Mouse (Mus musculus): ENCODE results near the gene Cstf2. TPM values are rescaled to one million over a fixed set of nuclear protein-coding genes. Genes with fewer than 3 reads are reported as not detected.
A peak's percentile ranks its signal among the peaks of the same experiment; 100 is the strongest.

Cstf2 gene
- 40.4 and 44.6 TPM in 2 replicates for polyA plus RNA-seq (2015; fragmentation: Nextera tagmentation; extraction: Ambion mirVana)

DNA sequence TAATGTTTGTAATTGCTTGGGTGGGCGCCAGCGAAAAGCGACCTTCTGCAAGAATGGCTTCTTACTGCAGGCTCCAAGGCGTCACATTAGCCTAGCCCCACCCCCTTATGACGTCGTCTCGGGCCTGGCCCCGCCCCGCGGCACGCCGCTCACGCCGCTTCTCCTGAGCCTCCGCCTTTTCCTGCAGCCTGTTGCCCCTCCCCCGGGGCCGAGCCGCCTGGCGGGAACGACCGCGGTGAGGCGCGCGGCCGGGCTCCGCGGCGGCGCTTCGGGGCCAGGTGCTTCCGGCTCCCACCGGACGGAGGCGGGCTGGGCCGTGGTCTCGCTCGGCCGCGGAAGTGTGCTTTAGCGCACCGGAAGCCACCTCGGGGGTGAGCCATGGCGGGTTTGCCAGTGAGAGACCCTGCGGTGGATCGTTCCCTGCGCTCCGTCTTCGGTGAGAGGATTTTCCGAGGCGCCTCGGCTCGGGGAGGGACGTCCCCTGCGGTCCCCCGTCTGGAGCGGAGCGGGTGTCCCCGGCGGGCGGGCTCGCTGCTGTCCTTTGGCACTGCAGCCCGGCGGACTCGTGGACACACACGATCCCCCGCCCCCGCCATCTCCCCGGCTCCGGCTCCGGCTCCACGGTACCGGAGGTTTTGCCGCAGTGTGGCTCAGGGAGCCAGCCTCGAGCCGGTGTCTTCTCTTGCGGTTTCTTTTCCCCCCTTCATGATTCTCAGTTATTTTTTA lies at the start of gene Cstf2:
Cstf2 (plus strand) TSS at position 201 of the 726 bp plus-strand sequence.
- peaks cover 9% of the 10 kb centered on the region for H3K27me3 ChIP-seq
- peak within 1 kb of the TSS; percentile 58 for H3K4me3 ChIP-seq
- 15% methylated on average over 58 of the region's 77 CpGs for WGBS
- no peaks in the 10 kb centered on the region for H3K9me3 ChIP-seq
- H3K9ac ChIP-seq = peak within 1 kb of the TSS; percentile 78
- peak within 1 kb of the TSS; percentile 59 for H3K4me2 ChIP-seq (replicated peaks)
- peak within 1 kb of the TSS; percentile 91 for H3K27ac ChIP-seq
- H3K4me1 ChIP-seq = no peaks in the 10 kb centered on the region
- H3K36me3 ChIP-seq = peaks cover 12% of the 10 kb centered on the region; the same call in 1 of the 2 replicates
- peak; percentile 99 for ATAC-seq (ENCODE audit: low FRiP score, low read depth)

DNA sequence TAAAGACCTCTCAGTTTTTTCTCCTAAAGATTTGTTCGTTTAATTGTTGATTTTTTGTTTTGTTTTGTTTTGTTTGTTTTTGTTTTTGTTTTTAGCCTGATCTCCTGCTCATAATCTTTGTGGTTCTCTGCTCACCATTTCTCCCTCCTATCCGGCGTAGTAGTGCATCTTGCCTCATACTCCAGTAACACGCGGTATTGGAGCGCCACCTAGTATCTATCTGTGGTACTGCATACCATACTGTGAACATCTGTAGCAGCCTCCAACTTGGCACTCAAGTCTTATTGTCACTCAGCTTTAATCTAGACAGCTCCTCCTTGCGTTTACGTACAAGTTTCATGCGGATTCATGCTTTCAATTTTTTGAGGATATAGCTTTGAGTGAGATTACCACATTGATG lies 40.0 kb upstream of the Cstf2 start:
- no peak overlapping the region for H3K4me3 ChIP-seq
- no peak; the same call in 1 of the 2 replicates for ATAC-seq (ENCODE audit: low FRiP score, low read depth)
- H3K4me1 ChIP-seq = no peaks in the 10 kb centered on the region
- WGBS = 16% methylated on average over 9 of the region's 9 CpGs
- H3K36me3 ChIP-seq = no peaks in the 10 kb centered on the region
- no peak overlapping the region for H3K9ac ChIP-seq
- H3K4me2 ChIP-seq (replicated peaks) = no peak overlapping the region
- H3K9me3 ChIP-seq = no peaks in the 10 kb centered on the region
- H3K27ac ChIP-seq = no peak overlapping the region
- H3K27me3 ChIP-seq = no peaks in the 10 kb centered on the region

DNA sequence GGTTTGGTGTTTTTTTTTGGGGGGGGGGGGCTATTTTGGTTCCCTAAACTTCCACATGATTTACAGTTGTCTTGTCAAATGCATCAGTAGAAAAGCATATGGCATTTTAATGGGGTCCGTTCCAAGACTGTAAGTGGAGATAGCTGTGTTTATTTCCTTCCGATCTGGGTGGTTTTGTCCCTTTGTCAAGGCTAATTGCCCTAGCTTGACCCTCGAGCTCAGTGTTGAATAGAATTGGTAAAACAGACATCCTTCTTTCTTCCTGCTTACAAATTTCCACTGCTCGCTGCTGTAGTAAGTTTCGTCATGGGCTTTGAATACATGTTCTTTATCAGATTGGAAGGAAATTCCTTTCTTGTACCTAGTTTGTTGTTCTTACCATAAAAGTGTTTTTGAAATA lies 38.3 kb upstream of the Cstf2 start:
- 58% methylated on average over 5 of the region's 5 CpGs for WGBS
- H3K4me3 ChIP-seq = no peak overlapping the region
- H3K9ac ChIP-seq = no peak overlapping the region
- no peak overlapping the region for H3K4me2 ChIP-seq (replicated peaks)
- H3K36me3 ChIP-seq = no peaks in the 10 kb centered on the region
- H3K4me1 ChIP-seq = no peaks in the 10 kb centered on the region
- no peak for ATAC-seq (ENCODE audit: low FRiP score, low read depth)
- no peaks in the 10 kb centered on the region for H3K27me3 ChIP-seq
- H3K27ac ChIP-seq = no peak overlapping the region
- no peaks in the 10 kb centered on the region for H3K9me3 ChIP-seq

DNA sequence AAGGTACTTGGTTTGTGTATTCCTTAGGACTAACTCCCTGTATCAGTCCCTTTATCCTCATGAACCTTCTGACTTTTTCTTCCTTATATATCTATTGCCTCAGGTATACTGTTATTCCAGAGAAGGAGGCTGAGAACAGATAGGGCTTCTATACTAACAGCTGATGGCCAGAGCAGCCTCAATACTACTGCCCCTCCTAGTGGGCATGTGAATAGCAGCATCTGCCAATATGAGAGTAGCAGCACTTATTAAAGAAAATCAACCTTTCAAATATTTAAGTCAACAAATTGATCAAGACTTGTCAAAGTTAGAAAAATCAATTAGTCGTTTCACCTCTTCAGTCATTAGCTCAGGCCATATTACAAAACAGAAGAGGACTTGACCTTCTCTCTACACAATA lies 10.0 kb upstream of the Cstf2 start:
- no peak overlapping the region for H3K9ac ChIP-seq
- 67% methylated on average over 1 of the region's 1 CpGs for WGBS
- H3K36me3 ChIP-seq = no peaks in the 10 kb centered on the region

DNA sequence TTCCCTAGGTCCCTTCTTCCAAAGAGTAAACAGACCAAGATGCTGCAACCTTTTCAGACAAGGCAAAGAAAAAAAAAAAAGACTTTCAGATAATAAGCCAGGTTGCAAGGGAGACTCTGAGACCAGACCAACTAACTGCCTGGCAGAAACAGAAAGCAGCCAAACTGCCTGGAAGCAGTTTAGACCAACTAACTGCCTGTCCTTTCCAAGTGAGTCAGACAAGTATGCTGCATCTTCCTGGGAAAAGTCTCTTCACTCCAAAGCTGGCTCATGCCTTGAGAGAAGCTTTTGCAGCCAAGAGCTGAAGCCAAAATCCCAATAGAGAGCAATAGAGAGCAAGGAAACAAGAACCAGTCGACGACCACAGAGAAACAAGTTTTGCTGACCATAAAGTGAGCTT lies 2.1 kb upstream of the Cstf2 start:
- no peaks in the 10 kb centered on the region for H3K9me3 ChIP-seq
- WGBS = 84% methylated on average over 2 of the region's 2 CpGs
- peaks cover 11% of the 10 kb centered on the region for H3K27me3 ChIP-seq
- H3K4me1 ChIP-seq = no peaks in the 10 kb centered on the region
- H3K4me3 ChIP-seq = no peak overlapping the region
- no peak overlapping the region for H3K27ac ChIP-seq
- ATAC-seq (ENCODE audit: low FRiP score, low read depth) = no peak
- H3K36me3 ChIP-seq = 0 out of 2 replicates have a peak, but pooled peaks cover 5% of the 10 kb centered on the region
- no peak overlapping the region for H3K9ac ChIP-seq
- no peak overlapping the region for H3K4me2 ChIP-seq (replicated peaks)

More for the DNA sequence above, 10.0 kb upstream of the Cstf2 start:
- no peak for ATAC-seq (ENCODE audit: low FRiP score, low read depth)
- Histone ChIP-seq H3K27me3 (peaks cover 6% of the 10 kb centered on the region; the same call in 1 of the 2 replicates), H3K27ac (no peak overlapping the region), H3K4me1 (no peaks in the 10 kb centered on the region), H3K9me3 (no peaks in the 10 kb centered on the region), H3K4me2 (replicated peaks) (no peak overlapping the region), H3K4me3 (no peak overlapping the region)

DNA sequence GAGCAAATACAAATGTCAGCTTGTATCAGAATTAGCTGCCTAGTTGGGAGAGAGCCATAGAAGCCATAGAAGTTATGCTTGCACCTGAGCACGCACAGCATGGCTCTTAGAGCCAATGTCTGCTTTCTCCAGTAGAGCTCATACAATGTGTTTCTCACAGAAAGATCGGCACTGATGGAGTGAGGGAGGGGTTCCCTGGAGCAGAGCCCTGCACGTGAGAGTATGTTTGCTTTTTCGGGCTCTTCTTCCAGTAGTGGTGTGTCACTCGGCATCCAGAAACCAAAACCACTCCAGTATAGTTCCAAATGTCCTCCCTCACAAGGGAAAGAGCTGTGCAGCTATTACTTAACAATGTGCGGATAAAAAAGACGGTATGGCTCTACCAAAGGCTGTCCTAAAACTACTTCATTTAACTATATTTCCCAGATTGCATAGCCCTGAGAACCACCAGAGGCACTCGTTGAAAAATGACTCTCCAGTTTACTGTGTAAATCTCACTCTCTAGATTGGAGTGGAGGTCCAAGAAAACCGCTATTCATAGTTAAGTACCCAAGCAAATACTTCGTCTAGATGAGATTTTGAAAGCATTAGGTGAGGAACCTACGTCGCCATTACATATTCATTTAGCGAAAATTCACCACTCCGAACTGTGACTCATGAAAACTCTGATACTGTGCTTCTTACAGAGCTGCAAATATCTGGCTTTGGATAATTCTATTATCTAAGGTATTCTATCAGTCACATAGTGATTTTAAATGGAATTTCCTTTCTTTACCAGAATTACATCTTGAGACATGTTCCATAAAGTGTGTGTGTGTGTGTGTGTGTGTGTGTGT lies 729 bp upstream of the Cstf2 start:
- no peak overlapping the region; the same call in 1 of the 2 replicates for H3K27ac ChIP-seq

DNA sequence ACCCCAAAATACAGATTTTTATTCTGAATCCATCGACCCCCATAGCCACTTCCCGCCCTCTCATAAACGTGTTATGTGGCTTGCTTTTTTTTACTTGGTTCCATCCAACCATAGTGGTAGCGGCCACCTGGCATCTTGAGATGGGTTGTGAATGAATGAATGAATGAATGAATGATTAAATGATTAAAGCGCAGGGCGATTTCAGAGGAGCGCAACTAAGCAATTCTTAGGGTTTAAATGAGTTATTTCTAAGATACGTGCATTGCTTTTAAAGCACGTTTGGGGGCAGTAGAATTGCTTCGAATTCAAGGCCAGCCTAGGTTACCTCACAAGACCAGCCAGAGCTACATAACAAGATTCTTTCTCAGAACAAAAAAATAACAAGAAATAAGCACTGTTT lies 777 bp downstream of the Cstf2 start:
- peak overlapping the region; percentile 91 for H3K27ac ChIP-seq
- H3K9ac ChIP-seq = peak overlapping the region; percentile 78
- peaks cover 16% of the 10 kb centered on the region; the same call in 1 of the 2 replicates for H3K36me3 ChIP-seq
- ATAC-seq (ENCODE audit: low FRiP score, low read depth) = no peak
- WGBS = 23% methylated on average over 10 of the region's 10 CpGs
- no peaks in the 10 kb centered on the region for H3K4me1 ChIP-seq
- peak overlapping the region; percentile 58 for H3K4me3 ChIP-seq
- H3K9me3 ChIP-seq = no peaks in the 10 kb centered on the region
- H3K4me2 ChIP-seq (replicated peaks) = peak overlapping the region; percentile 59
- peaks cover 9% of the 10 kb centered on the region for H3K27me3 ChIP-seq

More for the DNA sequence above, 729 bp upstream of the Cstf2 start:
- peak overlapping the region; percentile 58 for H3K4me3 ChIP-seq
- 71% methylated on average over 14 of the region's 14 CpGs for WGBS
- H3K36me3 ChIP-seq = peaks cover 12% of the 10 kb centered on the region; the same call in 1 of the 2 replicates
- H3K4me2 ChIP-seq (replicated peaks) = peak overlapping the region; percentile 43
- no peak overlapping the region for H3K9ac ChIP-seq
- ATAC-seq (ENCODE audit: low FRiP score, low read depth) = no peak
- peaks cover 14% of the 10 kb centered on the region for H3K27me3 ChIP-seq
- H3K9me3 ChIP-seq = no peaks in the 10 kb centered on the region
- H3K4me1 ChIP-seq = no peaks in the 10 kb centered on the region

DNA sequence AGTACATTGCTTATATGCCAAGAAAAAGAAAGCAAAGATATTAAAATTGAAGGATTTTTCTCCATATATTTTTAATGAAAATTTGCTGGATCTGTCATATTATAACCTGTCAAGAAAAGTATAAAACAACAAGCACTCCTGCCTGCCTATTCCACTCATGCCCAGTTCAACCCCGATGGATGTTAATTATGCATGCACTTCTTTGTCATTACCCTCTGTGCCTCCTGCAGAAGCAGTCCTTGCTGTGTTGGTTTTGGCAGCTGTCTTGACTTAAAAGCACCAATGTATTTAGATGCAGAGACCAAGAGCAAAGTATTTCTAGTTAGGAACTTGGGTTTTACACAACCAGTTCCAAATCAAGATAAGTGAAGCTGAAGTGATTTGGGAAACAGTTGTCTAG lies 26.5 kb downstream of the Cstf2 start:
- no peaks in the 10 kb centered on the region; the same call in 1 of the 2 replicates for H3K27me3 ChIP-seq
- H3K9me3 ChIP-seq = no peaks in the 10 kb centered on the region
- ATAC-seq (ENCODE audit: low FRiP score, low read depth) = no peak
- H3K36me3 ChIP-seq = peaks cover 19% of the 10 kb centered on the region
- no peak overlapping the region for H3K27ac ChIP-seq
- no peaks in the 10 kb centered on the region for H3K4me1 ChIP-seq
- WGBS = 85% methylated on average over 1 of the region's 1 CpGs
- H3K4me2 ChIP-seq (replicated peaks) = no peak overlapping the region
- H3K9ac ChIP-seq = no peak overlapping the region
- H3K4me3 ChIP-seq = no peak overlapping the region

DNA sequence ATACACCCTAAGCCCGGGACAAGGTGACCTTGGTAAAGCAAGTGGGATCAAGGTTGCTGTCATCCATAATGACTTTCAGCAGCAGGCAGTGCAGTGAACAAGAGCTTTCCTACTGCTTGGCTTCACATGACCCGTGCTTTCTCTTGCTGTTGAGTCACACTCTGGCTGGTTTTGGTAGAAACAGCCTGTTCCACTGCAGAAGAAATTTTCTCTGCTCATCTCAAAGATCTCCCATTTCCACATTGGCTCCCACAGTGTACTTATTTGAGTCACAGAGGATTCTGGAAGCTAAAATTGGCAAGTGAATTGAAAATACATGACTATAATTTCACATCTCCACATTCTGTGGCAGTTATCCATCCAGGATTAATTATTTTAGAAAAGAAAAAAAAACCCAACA lies 43.7 kb downstream of the Cstf2 start:
- no peak overlapping the region for H3K4me3 ChIP-seq
- no peak overlapping the region for H3K27ac ChIP-seq
- H3K4me2 ChIP-seq (replicated peaks) = no peak overlapping the region
- H3K27me3 ChIP-seq = peaks cover 13% of the 10 kb centered on the region; the same call in 1 of the 2 replicates
- 71% methylated on average over 2 of the region's 2 CpGs for WGBS
- no peak for ATAC-seq (ENCODE audit: low FRiP score, low read depth)
- no peaks in the 10 kb centered on the region for H3K4me1 ChIP-seq
- H3K9ac ChIP-seq = no peak overlapping the region
- no peaks in the 10 kb centered on the region for H3K9me3 ChIP-seq
- no peaks in the 10 kb centered on the region for H3K36me3 ChIP-seq

DNA sequence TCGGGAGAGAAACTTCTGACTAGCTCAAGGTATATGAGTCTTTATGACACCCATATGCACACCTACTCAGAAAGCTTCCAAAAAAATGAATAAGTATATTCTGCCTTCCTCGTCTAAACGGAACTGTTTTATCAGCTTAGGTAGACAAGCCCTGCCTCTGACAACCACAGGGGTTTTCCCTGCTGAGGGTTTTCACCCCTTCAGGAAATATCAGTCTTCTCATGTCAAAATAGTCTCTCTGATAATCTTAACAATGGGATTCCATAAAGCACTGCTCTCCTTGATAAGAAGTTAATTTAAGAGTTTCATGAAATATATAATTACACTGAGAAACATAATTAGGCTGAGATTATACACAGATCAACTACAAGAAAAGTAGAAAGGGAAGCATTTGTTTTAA lies 52.8 kb downstream of the Cstf2 start:
- WGBS = 86% methylated on average over 3 of the region's 3 CpGs
- Histone ChIP-seq H3K27ac (no peak overlapping the region), H3K9ac (no peak overlapping the region), H3K4me3 (no peak overlapping the region), H3K4me1 (no peaks in the 10 kb centered on the region), H3K9me3 (no peaks in the 10 kb centered on the region), H3K27me3 (peaks cover 18% of the 10 kb centered on the region; the same call in 1 of the 2 replicates), H3K36me3 (no peaks in the 10 kb centered on the region), H3K4me2 (replicated peaks) (no peak overlapping the region)
- ATAC-seq (ENCODE audit: low FRiP score, low read depth) = no peak

DNA sequence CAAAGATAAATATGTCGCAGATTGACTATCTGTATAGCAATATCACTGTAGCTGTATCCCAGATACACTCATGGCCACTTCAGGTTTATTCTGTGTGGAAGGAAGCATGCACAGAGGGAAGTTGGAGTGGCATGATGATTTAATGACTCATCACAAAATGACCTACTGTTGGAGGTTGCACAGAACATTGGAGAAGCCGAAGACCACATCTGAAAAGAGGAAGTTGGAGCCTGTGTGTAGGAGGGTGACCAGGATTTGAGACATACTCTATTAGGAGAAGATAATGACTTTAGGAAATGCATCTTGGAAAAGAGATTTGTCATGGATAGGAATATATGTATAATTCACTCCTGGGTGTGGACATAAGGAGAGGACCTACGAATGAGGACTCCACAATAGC lies 57.4 kb downstream of the Cstf2 start:
- Histone ChIP-seq H3K4me3 (no peak overlapping the region), H3K27ac (no peak overlapping the region), H3K27me3 (peaks cover 4% of the 10 kb centered on the region; the same call in 1 of the 2 replicates), H3K4me2 (replicated peaks) (no peak overlapping the region), H3K9ac (no peak overlapping the region), H3K9me3 (no peaks in the 10 kb centered on the region), H3K4me1 (no peaks in the 10 kb centered on the region), H3K36me3 (no peaks in the 10 kb centered on the region)
- ATAC-seq (ENCODE audit: low FRiP score, low read depth) = no peak
- WGBS = 69% methylated on average over 3 of the region's 3 CpGs

DNA sequence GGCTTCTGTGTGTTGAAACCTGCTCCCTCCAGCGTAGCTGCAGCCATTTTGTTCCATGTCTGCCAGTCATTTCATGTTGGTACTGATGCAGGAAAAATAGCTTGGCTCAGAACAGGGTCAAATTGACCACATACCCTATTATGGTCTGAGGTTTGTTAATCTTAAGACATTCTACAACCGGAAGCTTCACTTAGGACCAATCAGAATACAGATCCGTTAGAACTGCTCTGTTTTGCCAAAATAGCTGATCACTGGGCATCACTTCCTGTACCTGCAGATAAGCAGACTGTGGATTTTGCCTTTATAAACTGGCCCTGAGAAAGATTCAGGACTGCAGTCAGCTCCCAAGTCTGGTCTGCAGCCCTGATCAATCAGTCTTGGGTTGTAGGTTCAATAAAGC lies 69.6 kb downstream of the Cstf2 start:
- no peaks in the 10 kb centered on the region for H3K36me3 ChIP-seq
- no peak overlapping the region for H3K9ac ChIP-seq
- H3K9me3 ChIP-seq = no peaks in the 10 kb centered on the region
- 76% methylated on average over 3 of the region's 3 CpGs for WGBS
- no peak overlapping the region for H3K4me2 ChIP-seq (replicated peaks)
- peaks cover 28% of the 10 kb centered on the region for H3K27me3 ChIP-seq
- H3K27ac ChIP-seq = no peak overlapping the region
- H3K4me1 ChIP-seq = no peaks in the 10 kb centered on the region
- H3K4me3 ChIP-seq = no peak overlapping the region
- ATAC-seq (ENCODE audit: low FRiP score, low read depth) = no peak

Measured in limb, embryonic 13.5 days (tissue).